Mouse (Mus musculus): ENCODE results near the gene Shld1.

The Shld1 gene

DNA sequence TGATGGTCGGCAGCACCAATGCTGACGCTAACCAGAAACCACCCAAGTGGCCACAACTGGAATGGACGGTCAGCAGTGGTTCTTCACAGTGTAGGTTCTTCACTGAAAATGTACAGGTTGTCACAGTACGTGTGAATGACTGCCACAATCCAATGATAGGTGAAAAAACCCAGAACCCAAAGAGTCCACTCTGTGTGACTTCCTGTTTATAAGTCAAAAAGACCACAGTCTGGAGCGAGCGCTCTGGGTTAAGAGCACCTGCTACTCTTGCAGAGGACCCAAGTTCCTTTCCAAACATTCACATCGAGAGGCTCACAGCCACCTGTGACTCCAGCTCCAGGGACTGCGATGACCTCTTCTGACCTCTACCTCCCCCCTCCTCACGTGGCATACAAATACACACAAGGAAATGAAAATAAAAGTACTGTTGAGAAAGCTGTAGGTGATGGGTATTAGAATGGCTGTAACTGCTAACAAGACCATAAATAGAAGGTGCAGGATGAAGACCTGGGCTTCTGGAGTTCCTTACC lies 38.7 kb downstream of the Shld1 start:
- no peak for DNase-seq

DNA sequence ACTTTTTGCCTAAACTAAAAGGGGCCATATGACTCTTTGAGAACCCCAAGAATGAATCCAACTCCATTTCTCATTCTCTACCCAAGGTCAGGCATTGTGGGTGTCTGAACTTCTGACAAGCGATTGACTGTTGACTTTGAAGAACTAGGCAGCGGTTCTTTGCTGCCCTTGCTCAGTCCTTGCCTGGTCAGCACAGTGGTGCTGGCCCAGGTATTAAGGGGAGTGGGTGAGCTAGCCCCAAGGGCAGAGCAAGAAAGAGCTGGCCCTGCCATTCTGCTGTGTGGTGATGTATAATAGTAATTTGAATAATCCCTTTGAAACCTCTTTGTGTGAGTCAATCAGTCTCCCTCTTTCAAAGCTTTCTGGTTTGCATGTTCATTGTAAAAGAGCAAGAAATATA lies 39.4 kb downstream of the Shld1 start:
- no peak for DNase-seq

DNA sequence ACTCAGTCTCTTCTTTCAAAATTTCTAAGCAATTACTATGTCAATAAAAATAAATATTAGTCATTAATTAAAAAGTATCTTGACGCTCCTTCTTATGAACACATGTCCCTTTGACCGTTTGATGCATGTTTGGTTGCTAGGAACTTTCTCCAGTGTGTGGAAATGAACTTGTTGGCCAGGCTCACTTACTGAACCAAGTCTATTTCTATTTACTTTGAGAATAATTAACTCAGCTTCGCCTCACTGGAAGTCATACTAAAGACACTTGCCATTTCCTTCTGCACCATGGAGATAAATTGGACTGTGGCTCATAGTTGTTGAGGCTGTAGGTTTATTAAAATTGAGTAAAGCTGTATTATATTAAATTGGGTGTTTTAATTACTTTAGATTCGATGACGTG lies 46.2 kb downstream of the Shld1 start:
- DNase-seq, result no peak

DNA sequence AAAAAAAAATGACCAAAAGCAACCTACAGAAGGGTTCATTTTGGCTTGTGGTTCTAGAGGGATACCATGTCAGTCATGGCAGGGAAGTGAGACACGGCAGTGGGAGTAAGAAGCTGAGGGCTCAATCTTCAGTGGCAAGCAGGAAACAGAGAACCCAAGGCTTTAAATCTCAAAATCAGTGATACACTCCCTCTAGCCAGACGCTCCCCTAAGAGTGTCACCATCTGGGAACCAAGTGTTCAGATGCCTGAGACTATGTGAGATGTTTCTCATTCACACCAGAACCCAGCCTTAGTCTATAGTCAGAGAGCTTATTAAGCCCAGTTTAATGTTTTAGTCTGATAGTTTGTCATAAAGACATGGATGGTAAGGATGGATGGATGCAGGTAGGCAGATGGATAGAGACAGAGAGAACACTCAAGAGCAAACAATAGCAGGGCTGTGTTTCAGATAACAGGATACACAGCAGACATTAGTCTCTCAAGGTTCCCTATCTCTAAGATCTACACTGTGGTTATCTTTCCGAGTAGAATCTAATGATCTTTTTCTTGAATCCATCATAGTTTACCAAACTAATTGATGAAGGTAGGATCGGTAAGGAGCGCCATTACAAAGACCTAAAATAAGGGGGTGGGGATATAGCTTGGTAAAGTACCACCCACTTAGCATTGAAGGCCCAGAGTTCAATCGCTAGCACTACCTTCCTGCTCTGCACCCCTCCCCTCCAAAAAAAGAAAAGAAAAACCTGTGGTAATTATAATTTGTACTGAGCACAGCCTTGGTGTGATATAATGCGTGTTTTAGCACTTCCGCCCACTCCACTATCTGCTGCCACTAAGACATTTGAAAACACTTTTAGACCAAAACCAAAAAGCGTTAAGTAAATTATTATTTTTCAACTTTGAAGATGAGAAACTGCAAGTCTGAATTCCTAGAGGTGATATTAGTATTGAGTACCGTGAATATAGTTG lies 47.2 kb downstream of the Shld1 start:
- no peak for DNase-seq

DNA sequence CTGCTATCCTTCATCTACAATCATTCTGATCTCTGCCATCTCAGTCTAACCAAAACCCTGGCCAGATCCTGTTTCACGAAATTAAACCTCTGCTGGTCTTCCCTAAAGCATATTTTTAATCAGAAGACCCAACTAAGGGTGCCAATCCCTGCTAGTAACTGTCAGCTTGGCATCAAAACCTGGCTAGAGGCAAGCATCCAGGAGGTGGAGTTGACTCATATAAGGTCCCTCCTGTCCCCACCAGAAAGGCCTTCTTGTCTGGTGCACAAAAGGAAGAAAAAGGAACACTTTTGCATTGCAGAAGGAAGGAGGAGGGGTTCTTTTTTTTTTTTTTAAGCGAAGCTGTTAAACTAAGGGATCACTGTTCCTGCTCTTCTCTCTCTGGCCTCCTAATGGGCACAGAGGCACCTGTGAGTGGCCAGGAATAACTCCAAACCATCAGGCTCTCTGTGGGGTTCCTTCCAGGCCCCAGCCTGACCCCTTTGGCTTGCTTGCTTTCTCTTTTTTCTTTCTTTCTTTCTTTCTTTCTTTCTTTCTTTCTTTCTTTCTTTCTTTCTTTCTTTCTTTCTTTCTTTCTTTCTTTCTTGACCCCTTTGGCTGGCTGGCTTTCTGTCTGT lies 52.2 kb downstream of the Shld1 start:
- peak; percentile 70 to 77 for DNase-seq

DNA sequence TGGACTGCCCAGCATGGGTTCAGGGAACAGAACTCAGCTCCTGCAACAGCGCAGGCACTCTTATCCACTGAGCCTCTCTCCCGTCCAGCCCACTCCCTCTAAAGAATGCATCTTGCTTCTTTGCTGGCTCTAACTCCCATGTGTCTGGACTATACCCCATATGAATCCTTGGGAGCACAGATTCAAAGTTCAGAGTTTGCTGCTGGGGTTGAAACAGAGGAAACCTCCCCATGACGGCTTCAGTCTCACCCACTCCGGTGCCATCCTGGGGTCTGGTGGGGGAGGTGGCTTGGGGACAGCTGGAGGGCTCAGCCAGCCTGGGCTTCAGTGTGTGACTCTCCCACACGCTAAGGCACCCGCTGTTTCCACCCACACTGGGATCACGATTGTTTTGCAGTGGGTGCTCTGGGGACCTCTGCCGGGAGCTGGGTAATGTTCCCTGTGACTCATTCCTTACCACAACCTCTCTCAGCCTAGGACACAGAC lies 55.2 kb downstream of the Shld1 start:
- DNase-seq, result no peak

DNA sequence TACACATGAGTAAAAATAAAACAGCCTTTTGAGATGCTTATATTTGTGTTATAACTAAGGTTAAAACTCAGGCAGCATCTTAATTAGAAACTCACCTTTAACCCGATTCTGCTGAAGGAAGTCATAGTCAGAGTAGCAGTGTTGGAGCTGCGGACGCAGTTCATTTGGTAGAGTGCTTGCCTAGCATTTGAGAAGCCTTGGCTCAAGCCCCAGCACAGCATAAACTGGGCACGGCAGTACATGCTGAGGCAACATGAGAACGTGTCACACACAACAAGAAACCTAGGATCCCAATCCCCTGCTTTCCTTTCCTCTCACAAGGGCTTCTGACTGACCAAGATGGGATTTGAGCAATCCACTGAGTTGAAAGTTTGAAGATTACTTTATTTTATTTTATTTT lies 58.1 kb downstream of the Shld1 start:
- DNase-seq, result peak in 1 of 2 experiments; percentile 55

DNA sequence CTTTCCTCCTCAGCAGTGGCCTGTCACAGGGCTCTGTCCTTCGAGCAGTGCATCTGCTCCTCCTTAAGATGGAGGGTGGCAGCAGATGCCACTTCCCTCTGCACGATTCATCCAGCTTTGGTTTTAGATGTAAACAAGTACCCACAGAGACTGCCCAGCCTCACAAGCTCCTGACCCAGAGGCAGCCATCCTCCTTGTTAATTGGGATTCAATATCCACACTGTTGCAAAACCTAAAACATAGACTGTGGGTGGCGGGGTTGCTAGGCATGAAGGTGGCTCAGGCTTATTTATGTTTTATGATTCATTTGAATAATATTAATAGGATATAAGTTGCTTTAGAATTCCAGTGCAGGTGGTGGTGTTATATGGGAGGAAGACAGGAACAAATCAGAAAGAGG lies 59.4 kb downstream of the Shld1 start:
- no peak for DNase-seq

DNA sequence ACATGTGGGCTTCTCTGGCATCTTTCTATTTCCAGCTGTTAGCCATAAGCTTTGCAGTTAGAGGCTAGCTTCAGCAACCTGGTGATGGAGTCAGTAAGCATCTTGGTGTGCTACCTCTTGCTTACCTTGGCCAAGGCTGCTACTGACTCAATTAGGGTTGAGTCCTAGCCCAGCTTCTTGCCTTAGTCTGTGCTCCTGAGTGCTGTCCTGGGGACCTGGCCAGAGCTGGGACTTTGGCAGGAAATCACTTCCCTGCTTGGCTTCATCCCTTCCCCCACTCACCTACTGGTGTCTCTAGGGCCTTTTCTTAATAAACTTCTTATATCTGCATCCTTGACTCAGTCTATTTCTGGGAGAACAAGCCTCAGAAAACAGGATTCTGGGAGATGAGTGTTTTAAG lies 64.0 kb downstream of the Shld1 start:
- peak; percentile 50 to 63 for DNase-seq

DNA sequence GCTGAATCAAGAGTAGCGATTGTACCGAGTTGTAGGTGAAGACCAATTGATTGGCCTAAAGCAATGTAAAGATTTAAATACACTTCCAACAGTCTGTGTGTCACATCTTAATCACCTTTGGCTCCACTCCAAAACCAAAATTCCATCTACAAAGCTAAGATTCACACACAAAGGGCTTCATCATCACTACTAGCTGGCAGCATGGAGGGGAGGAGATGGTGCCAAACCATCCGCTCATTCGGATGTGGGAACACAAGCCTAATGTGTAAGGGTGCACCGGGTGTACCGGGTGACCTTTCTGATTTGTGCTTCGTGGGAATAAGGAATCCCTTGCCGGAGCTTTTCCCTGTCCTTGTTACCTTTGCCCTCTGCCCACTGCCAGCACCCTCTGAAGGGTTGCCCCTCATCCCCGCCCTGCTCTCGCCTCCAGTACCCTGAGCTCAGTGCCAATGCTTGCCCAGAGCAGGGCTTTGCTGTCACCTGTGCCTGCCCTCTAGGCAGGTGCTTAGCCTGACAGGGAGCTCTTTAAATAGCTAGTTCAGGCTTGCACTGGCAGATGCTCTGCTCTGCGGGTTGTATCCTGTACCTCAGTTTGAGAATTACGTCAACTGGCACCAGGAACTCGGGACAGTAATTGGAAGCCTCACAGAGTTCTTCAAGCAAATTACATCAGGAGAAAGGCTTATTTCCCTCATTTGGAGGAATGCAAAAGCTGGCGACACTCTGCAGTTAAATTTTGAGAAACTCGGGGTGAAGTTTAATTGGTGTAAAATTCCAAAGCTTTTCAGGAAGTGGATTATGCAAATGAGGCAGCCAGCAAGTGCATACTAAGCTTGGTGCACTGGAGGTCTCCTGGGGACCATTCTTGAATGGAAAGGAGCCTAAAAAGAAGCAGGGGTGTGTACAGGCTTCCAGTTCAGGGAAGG lies 64.7 kb downstream of the Shld1 start:
- peak; percentile 91 to 93 for DNase-seq

DNA sequence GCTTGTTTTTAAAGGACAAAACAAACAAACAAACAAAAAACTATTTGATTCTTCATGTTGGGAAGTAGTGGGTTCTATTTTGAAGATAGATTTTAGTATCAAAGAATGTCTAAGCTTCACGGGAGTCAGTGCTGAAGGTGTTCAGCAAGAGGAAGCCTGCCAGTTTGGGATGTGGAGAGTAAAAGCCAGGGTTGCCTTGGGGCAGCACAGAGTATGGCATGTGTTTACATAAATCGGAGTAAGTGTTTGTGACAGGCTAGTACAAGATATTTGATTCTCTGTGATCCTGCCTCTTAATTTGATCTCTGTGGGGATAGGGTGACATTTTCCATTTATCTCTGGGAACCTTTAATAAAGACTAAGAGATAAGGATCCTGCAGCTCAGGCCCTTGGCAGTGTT lies 65.7 kb downstream of the Shld1 start:
- DNase-seq, result no peak

DNA sequence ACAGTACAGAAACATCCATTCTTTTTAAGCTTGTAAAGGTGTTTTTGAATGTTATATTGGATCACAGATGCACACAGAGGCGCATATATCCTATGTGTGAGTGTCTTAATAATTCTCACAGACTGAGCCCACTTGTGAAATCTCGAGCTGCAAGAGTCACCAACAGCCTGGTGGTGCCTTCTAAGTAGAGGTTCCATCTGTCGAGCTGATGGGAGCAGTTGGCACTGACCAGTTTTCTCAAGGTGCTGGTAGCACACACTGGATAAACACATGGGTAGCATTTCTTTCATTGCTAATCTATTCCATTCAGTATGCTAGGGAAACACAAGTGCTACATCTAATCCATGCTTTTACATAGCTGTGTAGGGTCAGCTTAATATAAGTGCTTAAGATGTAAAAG lies 66.4 kb downstream of the Shld1 start:
- DNase-seq, result peak in 1 of 2 experiments; percentile 51

DNA sequence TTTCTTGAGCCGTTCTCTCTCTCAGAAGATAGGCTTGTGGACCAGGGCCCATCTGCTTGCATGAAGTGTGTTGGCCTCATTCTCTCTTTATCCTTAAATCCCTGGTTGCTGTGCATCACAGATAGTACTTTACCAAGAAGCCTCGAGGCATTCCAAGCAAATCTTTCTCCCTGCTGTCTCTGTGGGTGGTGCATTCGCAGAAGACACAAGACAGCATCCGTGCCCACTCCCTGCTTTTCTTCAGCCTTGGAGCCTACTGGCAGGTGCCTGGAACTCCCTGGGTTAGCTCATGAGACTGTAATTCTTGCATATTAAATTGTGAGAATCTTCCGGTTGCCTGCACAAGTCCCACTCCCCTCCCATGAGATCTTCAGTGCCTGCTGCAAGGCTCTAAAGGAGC lies 71.2 kb downstream of the Shld1 start:
- DNase-seq, result no peak

DNA sequence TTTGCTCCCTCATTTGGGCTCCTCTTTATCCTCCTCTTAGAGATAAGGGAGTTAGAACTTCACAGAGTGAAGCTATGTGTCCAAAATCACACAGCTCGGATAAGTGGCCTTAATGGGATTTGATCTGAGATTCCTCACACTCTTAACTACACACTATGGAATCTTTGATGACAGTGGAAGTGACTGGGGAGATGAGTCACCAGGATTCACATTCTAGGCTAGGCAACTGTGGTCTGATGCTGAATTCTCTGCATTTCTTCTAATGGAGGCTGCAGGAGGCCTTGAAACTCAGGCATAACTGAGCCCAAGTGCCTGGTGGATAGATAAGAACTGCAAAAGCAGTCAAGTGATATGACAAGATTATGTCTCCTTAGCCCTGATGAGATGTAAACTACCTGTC lies 84.1 kb downstream of the Shld1 start:
- DNase-seq, result no peak

DNA sequence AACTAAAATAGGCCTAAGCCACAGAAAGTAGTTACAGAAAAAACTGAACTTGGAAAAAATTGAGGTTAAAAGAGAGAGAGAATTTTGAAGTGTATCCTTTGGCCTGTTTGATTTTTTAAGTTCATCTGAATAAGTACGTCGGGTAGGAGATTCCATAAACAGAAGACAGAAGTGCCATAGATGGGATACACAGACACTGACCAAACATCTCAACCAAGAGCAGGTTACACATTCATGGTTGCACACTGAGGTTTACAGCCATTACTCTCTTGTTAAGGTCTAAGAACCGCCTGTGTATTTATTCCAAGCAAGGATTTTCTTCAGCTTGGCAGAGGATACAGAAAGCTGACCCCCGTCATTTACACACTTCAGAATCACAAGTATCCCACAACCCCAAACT lies 94.2 kb downstream of the Shld1 start, which contains the start of gene Chgb:
Gene Chgb, plus strand, starts transcription at position 301 of the 400 bp plus-strand sequence.
- no peak for DNase-seq

DNA sequence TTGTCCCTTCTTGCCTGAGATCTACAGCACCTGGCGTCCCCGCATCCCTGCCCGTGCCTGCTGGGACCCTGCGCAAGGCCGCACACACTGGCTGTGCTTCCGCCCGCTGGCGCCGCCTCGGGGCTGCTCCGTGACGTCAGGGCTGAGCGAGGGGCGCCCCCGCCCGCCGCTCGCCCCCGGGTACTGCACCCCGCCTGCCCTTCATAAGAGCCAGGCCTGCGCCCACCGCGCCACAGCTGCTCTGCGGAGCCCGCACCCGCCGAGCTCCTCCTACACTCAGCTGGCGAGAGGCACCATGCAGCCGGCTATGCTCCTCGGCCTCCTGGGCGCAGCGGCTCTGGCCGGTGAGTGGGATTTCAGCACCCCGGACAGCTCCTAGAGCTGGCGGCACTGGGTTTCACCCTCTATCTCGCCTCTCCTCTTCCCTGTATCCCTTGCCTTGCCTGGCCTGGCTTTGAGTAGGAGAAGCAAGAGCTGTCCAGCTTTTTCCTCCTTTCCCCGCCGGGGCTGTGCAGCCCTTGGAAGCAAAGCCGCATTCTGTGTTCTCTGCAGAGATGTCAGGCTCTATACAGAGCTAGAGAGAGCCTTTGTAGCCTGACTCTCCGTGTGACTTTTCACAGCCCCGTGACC lies 94.8 kb downstream of the Shld1 start:
- peak; percentile 86 to 89 for DNase-seq

DNA sequence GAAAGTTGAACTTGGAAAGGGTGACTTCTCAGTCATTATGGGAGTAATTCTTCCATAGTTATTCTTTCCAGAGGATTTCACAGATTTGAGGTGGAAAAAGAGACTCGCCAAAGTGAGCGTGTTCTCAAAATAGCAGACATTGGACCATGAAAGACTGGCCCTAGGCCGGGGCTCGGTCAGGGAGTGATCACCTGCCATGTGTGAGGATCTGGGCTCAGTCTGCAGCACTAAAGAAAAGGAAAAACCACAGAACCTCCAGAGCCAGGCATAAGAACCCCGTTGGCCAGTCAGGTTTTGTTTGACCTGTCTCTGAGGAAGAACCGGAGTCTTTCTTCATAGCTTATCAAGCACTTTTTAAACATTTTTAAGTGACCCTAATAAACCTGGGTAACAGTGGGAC lies 97.3 kb downstream of the Shld1 start:
- peak; percentile 73 to 81 for DNase-seq

DNA sequence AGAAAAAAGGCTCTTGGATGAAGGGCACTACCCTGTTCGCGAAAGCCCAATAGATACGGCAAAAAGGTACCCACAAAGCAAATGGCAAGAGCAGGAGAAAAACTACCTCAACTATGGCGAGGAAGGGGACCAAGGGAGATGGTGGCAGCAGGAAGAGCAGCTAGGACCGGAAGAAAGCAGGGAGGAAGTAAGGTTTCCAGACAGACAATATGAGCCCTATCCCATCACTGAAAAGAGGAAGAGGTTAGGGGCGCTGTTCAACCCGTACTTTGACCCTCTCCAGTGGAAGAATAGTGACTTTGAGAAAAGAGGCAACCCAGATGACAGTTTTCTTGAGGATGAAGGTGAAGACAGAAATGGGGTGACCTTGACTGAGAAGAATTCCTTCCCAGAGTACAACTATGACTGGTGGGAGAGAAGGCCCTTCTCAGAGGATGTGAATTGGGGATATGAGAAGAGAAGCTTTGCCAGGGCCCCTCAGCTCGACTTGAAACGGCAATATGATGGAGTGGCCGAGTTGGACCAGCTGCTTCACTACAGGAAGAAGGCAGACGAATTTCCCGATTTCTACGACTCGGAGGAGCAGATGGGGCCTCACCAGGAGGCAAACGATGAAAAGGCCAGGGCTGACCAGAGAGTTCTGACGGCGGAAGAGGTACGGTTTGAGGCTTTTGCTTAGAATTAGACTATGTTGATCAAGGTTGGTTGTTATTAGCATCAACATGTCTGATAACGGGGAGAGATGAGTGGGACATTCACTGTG lies 106.9 kb downstream of the Shld1 start:
- peak; percentile 87 to 88 for DNase-seq

DNA sequence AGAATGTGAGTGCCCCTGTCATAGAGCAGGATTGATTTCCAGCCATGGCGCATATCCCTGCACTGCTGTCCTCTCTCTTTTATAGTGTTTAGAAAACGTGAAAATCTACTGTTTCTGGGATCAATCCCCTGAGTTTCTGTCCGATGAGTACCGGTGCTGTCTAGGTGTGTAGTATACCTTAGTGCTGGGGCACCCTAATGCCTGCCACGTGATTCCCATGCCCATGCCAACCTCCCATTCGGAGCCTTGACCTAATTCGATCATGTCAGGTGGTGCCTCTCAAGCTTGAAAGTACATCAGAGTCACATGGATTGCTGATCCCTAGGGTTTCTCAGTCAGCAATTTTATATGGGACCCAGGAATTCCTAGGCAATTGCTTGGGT lies 107.5 kb downstream of the Shld1 start:
- DNase-seq, result peak; percentile 48 to 51

All from cerebellum, postnatal 36 days (tissue).